Mouse (Mus musculus): ENCODE measurements around the gene Ldlrad3. TPM values are rescaled to one million over a fixed set of nuclear protein-coding genes. Genes with fewer than 3 reads are reported as not detected.

Ldlrad3 gene
- polyA plus RNA-seq, 1 experiment from 2014 or later, result 29.0 TPM

DNA sequence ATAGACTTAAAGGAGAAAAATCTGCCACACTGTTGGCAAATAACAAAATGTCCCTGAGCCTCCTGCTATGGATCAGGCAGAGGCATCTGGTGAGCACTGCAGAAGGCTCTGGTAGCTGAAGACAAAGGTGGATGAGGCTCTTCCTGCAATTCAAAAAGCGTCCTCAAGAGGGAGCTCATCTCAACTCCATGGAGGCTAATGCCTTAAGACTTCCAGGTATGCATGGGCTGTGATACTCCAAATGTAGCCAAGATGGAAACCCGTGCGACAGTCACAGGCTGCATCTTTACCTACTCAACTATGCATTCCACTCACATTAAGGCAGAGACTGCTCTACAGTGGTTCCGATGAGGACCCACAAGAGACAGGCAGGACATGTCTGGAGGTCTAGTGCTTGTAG, 108.6 kb downstream of the Ldlrad3 start:
- ATAC-seq, result no peak; the same call in 1 of the 2 replicates
- Histone ChIP-seq H3K27me3 (replicated peaks; ENCODE audit: control insufficient read depth, insufficient read depth, low read length) (no peaks in the 10 kb centered on the region), H3K4me3 (replicated peaks; ENCODE audit: low read length) (no peak overlapping the region), H3K9ac (replicated peaks; ENCODE audit: low read depth, low read length) (no peak overlapping the region), H3K36me3 (ENCODE audit: control insufficient read depth, insufficient read depth) (no peaks in the 10 kb centered on the region), H3K4me1 (replicated peaks; ENCODE audit: control insufficient read depth, insufficient read depth, low read length) (no peaks in the 10 kb centered on the region), H3K27ac (ENCODE audit: low read length) (no peak overlapping the region), H3K4me2 (ENCODE audit: low read length) (no peak overlapping the region), H3K9me3 (ENCODE audit: control insufficient read depth, low read length) (no peaks in the 10 kb centered on the region)
- 55% methylated on average over 4 of the region's 4 CpGs for WGBS

DNA sequence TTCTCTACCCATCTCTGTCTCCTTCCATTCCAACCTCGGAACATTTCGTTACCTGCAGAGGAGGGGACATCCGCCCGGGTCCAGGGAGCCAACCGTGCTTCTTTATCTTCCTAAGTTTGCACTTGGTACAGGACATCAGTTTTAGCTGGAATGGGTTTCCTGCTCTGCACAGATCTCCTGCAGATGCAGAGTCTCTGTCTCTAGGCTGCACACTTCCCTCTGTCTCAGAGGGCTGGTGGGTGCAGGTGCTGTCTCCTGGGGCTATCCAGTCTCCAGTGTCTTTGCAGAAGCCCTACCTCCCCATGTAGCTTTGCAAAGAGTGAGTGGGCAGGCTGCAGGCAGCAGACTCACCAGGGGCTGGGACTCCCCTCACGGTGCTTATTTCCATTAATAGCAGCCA, 109.9 kb downstream of the Ldlrad3 start:
- Histone ChIP-seq H3K27me3 (replicated peaks; ENCODE audit: control insufficient read depth, insufficient read depth, low read length) (no peaks in the 10 kb centered on the region), H3K4me1 (replicated peaks; ENCODE audit: control insufficient read depth, insufficient read depth, low read length) (peaks cover 2% of the 10 kb centered on the region), H3K4me2 (ENCODE audit: low read length) (no peak overlapping the region), H3K27ac (ENCODE audit: low read length) (no peak overlapping the region), H3K4me3 (replicated peaks; ENCODE audit: low read length) (no peak overlapping the region), H3K36me3 (ENCODE audit: control insufficient read depth, insufficient read depth) (no peaks in the 10 kb centered on the region), H3K9ac (replicated peaks; ENCODE audit: low read depth, low read length) (no peak overlapping the region), H3K9me3 (ENCODE audit: control insufficient read depth, low read length) (no peaks in the 10 kb centered on the region)
- ATAC-seq, result no peak
- WGBS, result 93% methylated on average over 6 of the region's 6 CpGs

DNA sequence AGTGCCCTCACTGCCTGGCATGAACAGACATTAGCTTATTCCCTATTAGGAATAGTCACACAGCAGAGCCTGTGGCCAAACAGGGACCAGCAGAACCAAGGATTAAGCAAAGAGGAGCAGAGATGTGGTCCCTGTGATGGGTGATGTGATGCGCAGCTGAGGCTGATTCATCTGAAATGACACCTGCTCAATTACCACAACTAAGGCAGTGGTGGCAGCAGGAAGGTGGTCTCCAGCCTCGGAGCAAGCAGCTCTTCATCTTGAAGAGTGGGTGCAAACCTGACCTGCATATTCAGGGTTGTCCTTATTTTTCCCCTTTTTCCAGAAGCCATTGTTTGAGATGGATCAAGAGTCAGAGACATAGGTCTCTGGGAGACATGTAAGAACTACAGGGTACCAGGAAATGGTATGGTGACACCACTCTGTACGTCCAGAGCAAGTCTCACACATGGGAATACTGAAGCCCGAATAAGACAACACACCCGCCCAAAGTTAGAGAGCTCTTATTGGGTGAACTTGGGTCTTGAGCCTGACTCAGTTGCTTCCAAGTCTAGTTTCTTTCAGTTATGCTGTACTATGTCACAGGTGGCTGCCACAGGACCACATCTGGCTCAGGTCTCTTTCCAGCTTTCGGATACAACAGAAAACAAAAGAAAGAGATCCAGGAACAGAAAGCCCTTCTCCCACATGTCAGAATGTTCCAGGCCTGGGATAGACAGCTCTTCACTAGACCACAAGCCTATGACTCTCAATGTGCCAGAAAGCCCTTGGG, 112.7 kb downstream of the Ldlrad3 start:
- Histone ChIP-seq H3K4me1 (replicated peaks; ENCODE audit: control insufficient read depth, insufficient read depth, low read length) (peaks cover 5% of the 10 kb centered on the region), H3K4me3 (replicated peaks; ENCODE audit: low read length) (no peak overlapping the region), H3K27ac (ENCODE audit: low read length) (no peak overlapping the region), H3K9ac (replicated peaks; ENCODE audit: low read depth, low read length) (no peak overlapping the region), H3K4me2 (ENCODE audit: low read length) (no peak overlapping the region), H3K27me3 (replicated peaks; ENCODE audit: control insufficient read depth, insufficient read depth, low read length) (no peaks in the 10 kb centered on the region), H3K9me3 (ENCODE audit: control insufficient read depth, low read length) (no peaks in the 10 kb centered on the region), H3K36me3 (ENCODE audit: control insufficient read depth, insufficient read depth) (no peaks in the 10 kb centered on the region)
- no peak for ATAC-seq
- WGBS, result 96% methylated on average over 6 of the region's 6 CpGs

DNA sequence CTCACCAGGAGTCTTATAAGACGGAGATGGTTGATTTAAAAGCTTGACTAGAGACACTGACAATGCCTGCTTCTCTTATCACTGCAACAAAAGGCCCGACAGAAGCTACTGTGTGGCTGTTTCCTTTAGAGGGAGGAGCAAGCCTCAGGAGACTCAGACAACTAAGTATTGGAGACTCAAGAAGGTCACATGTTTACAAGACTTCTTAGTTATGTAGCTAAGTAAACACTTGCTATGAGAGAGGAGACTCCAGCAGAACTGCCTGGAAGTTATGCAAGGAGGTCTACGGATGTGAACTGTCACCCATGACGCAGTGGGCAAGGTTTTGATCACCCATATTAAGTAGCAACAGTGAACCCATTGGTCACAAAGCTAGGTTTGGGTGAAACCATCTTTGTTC, 113.3 kb downstream of the Ldlrad3 start:
- Histone ChIP-seq H3K4me3 (replicated peaks; ENCODE audit: low read length) (no peak overlapping the region), H3K4me1 (replicated peaks; ENCODE audit: control insufficient read depth, insufficient read depth, low read length) (peaks cover 5% of the 10 kb centered on the region), H3K27me3 (replicated peaks; ENCODE audit: control insufficient read depth, insufficient read depth, low read length) (no peaks in the 10 kb centered on the region), H3K27ac (ENCODE audit: low read length) (no peak overlapping the region), H3K36me3 (ENCODE audit: control insufficient read depth, insufficient read depth) (no peaks in the 10 kb centered on the region), H3K9me3 (ENCODE audit: control insufficient read depth, low read length) (no peaks in the 10 kb centered on the region), H3K9ac (replicated peaks; ENCODE audit: low read depth, low read length) (no peak overlapping the region), H3K4me2 (ENCODE audit: low read length) (no peak overlapping the region)
- ATAC-seq, result no peak
- 79% methylated on average over 4 of the region's 4 CpGs for WGBS

DNA sequence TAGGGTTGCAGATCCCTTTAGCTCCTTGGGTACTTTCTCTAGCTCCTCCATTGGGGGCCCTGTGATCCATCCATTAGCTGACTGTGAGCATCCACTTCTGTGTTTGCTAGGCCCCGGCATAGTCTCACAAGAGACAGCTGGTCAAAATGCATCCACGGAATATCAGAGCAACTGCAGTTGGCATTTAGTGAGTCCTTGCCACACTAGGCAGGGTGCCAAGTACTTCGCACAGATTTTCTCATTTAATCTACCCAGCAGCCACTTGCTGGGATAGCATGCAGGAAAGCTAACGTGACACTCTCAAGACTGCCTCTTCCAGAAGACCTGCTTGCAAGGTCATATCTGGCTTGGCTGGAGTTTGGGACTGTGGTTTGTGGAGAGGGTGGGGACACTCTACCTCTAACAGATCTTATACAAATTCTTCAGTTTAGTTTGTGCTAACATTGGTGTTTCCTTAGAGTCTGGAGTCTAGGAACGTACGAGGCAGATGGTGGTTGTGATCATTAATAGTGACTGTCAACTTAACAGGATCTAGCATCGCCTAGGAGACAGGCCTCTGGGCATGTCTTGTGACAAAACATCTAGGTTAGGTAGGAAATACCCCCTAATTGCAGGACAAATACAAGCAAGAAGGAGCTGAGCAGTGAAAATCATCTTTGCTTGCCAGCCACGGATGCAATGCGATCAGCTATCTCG, 115.0 kb downstream of the Ldlrad3 start:
- 43% methylated on average over 10 of the region's 10 CpGs for WGBS
- peak; percentile 61 for ATAC-seq

DNA sequence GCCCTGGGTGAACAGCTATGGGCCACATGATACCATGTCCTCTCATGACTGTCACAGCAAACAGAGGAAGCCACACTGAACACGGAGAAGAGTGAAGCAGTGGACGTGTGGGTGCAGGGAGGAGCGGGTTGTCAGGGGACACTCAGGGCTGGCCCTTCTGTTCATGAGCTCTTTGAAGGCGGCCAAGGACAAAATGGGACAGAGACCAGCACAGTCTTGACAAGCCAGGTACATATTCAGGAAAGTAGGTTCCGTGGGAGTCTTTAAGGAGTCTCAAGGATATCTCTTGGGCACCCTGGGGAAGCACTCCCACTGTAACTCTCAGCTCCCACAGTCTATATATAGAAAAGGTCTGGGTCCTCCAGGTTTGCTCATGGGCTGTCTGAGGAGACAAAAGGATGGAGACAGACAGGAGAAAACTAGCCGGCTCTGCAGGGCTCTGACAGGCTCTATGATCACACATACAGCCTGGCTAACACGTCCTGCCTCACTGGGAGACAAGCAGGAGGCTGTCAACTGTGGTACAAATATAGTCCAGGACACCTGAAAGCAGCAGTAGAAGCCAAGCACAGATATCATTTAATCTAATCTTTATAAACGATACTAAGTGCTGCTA, 121.3 kb downstream of the Ldlrad3 start:
- H3K27ac ChIP-seq (ENCODE audit: low read length), result no peak overlapping the region
- H3K27me3 ChIP-seq (replicated peaks; ENCODE audit: control insufficient read depth, insufficient read depth, low read length), result no peaks in the 10 kb centered on the region
- no peaks in the 10 kb centered on the region; the same call in none of the 2 replicates for H3K4me1 ChIP-seq (replicated peaks; ENCODE audit: control insufficient read depth, insufficient read depth, low read length)
- no peak overlapping the region for H3K9ac ChIP-seq (replicated peaks; ENCODE audit: low read depth, low read length)
- 88% methylated on average over 8 of the region's 8 CpGs for WGBS
- H3K4me2 ChIP-seq (ENCODE audit: low read length), result no peak overlapping the region
- no peaks in the 10 kb centered on the region for H3K9me3 ChIP-seq (ENCODE audit: control insufficient read depth, low read length)
- no peak for ATAC-seq
- H3K4me3 ChIP-seq (replicated peaks; ENCODE audit: low read length), result no peak overlapping the region
- no peaks in the 10 kb centered on the region for H3K36me3 ChIP-seq (ENCODE audit: control insufficient read depth, insufficient read depth)

More for the DNA sequence above, 115.0 kb downstream of the Ldlrad3 start:
- Histone ChIP-seq H3K9ac (replicated peaks; ENCODE audit: low read depth, low read length) (no peak overlapping the region), H3K4me3 (replicated peaks; ENCODE audit: low read length) (no peak overlapping the region), H3K4me1 (replicated peaks; ENCODE audit: control insufficient read depth, insufficient read depth, low read length) (peaks cover 5% of the 10 kb centered on the region), H3K27ac (ENCODE audit: low read length) (peak overlapping the region; percentile 39), H3K4me2 (ENCODE audit: low read length) (no peak overlapping the region), H3K27me3 (replicated peaks; ENCODE audit: control insufficient read depth, insufficient read depth, low read length) (no peaks in the 10 kb centered on the region), H3K36me3 (ENCODE audit: control insufficient read depth, insufficient read depth) (no peaks in the 10 kb centered on the region), H3K9me3 (ENCODE audit: control insufficient read depth, low read length) (no peaks in the 10 kb centered on the region)

DNA sequence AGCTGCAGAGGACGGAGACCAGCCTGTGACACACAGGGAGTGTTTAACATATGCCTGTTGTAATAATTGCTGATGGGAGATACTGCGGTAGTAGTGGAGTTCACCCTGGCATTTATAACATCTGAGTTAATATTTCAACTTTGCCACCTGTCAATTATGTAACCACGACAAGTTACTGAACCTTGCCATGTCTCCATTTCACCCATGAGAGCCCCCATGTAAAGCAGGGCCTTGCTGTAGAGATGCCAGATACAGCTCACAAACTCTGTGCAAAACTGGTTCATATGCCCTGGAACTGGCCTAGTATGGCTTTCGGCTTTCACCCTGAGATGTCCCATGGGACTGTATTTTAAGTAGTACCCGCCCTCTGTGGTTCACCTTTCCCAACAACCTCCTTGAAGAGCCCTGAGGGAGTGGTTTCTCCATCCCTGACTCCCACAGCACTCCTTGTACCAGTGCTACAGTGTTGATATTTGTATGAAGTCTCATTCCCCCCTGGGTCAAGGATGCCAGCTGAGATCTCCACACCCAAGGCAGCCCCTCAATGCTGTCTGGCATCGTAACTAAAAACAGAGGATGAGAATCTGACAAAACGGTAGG, 122.2 kb downstream of the Ldlrad3 start:
- H3K36me3 ChIP-seq (ENCODE audit: control insufficient read depth, insufficient read depth), result no peaks in the 10 kb centered on the region
- H3K4me1 ChIP-seq (replicated peaks; ENCODE audit: control insufficient read depth, insufficient read depth, low read length), result no peaks in the 10 kb centered on the region; the same call in none of the 2 replicates

DNA sequence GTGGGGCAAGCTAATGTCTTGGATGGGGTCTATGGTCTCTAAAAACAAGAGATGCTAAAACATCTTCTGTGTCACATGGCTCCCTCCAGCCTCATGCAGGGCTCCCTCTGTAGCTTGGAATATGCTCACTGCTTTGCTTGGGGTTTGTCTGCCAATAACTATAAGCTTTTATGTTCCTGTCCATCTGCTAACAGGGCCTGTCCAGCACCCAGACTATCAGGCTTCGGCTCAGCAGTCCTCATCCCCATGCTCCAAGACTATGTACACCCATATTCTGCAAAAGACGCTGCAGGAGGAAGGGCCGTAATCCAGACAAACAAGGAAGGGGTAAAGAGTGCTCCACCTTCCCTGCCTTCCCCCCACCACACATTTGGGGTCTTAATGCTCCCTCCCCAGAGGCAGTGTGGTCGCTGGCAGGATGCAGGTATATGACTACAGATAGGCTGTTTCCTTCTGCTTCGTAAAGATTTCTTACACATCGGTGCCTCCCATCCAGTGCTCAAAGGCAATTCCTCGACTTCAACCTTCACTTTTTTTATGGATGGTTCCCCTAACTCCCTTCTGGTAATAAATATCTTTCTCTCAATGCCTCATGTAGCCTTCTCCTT, 123.2 kb downstream of the Ldlrad3 start:
- no peaks in the 10 kb centered on the region for H3K9me3 ChIP-seq (ENCODE audit: control insufficient read depth, low read length)
- H3K27ac ChIP-seq (ENCODE audit: low read length), result no peak overlapping the region
- H3K4me1 ChIP-seq (replicated peaks; ENCODE audit: control insufficient read depth, insufficient read depth, low read length), result no peaks in the 10 kb centered on the region; the same call in none of the 2 replicates
- no peaks in the 10 kb centered on the region for H3K36me3 ChIP-seq (ENCODE audit: control insufficient read depth, insufficient read depth)
- ATAC-seq, result no peak
- H3K4me2 ChIP-seq (ENCODE audit: low read length), result no peak overlapping the region
- no peak overlapping the region for H3K4me3 ChIP-seq (replicated peaks; ENCODE audit: low read length)
- no peak overlapping the region for H3K9ac ChIP-seq (replicated peaks; ENCODE audit: low read depth, low read length)
- H3K27me3 ChIP-seq (replicated peaks; ENCODE audit: control insufficient read depth, insufficient read depth, low read length), result no peaks in the 10 kb centered on the region
- WGBS, result 87% methylated on average over 7 of the region's 7 CpGs

More for the DNA sequence above, 122.2 kb downstream of the Ldlrad3 start:
- Histone ChIP-seq H3K27me3 (replicated peaks; ENCODE audit: control insufficient read depth, insufficient read depth, low read length) (no peaks in the 10 kb centered on the region), H3K9ac (replicated peaks; ENCODE audit: low read depth, low read length) (no peak overlapping the region), H3K4me2 (ENCODE audit: low read length) (no peak overlapping the region), H3K4me3 (replicated peaks; ENCODE audit: low read length) (no peak overlapping the region), H3K27ac (ENCODE audit: low read length) (no peak overlapping the region), H3K9me3 (ENCODE audit: control insufficient read depth, low read length) (no peaks in the 10 kb centered on the region)
- WGBS, result 87% methylated on average over 7 of the region's 7 CpGs
- ATAC-seq, result no peak

DNA sequence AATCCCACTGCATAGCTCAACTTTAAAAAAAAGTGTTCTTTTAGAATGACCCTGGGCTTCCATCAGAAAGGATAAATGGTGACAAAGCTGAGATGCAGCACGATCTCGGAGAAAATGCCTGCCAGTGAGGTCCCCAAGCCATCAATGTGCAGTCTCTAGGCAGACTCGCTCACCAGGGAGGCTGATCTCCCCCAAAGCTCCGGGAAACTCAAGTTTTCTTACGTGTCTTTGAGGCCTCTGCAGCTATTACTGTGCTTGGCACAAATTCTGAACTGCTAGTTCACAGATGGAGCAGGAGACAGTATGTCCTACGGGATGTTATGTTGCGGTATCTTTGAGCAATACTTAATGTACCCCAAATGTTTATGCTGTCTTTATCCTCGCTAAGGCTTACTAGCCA, 124.3 kb downstream of the Ldlrad3 start:
- Histone ChIP-seq H3K4me3 (replicated peaks; ENCODE audit: low read length) (no peak overlapping the region), H3K27me3 (replicated peaks; ENCODE audit: control insufficient read depth, insufficient read depth, low read length) (no peaks in the 10 kb centered on the region), H3K27ac (ENCODE audit: low read length) (no peak overlapping the region), H3K4me2 (ENCODE audit: low read length) (no peak overlapping the region), H3K36me3 (ENCODE audit: control insufficient read depth, insufficient read depth) (no peaks in the 10 kb centered on the region), H3K4me1 (replicated peaks; ENCODE audit: control insufficient read depth, insufficient read depth, low read length) (peaks cover 5% of the 10 kb centered on the region), H3K9me3 (ENCODE audit: control insufficient read depth, low read length) (no peaks in the 10 kb centered on the region), H3K9ac (replicated peaks; ENCODE audit: low read depth, low read length) (no peak overlapping the region)
- no peak for ATAC-seq
- 71% methylated on average over 8 of the region's 8 CpGs for WGBS

Measured in forebrain, embryonic 16.5 days (tissue).